Mouse (Mus musculus) MEL-GATA-1-ER (cell line): Measurements from ENCODE around the gene Slc10a7.
"Not testable (repeated sequence)": the region's sequence is repeated elsewhere in the genome, so short reads cannot be mapped to it uniquely, and the experiment has no call there.

Experiments used
- DNase-seq: peaks from one replicate; pipeline ENCODE4 v3.0.0-alpha.2; 2012; ENCODE audit warnings: low read depth; ENCODE audit errors: extremely low read depth

Slc10a7 gene

GRCm38 (mm10) chr8:78545153-78545817 is 36.1 kb downstream of the Slc10a7 start:
- not testable (repeated sequence) for DNase-seq

GRCm38 (mm10) chr8:78549971-78550751 is 41.0 kb downstream of the Slc10a7 start:
- DNase-seq = no peak

- DNase-seq = no peak
Observed at GRCm38 (mm10) chr8:78550752-78551134, 41.6 kb downstream of the Slc10a7 start.

GRCm38 (mm10) chr8:78555817-78556216 is 46.7 kb downstream of the Slc10a7 start:
- DNase-seq = no peak

- no peak for DNase-seq
Observed at GRCm38 (mm10) chr8:78556773-78557434, 47.8 kb downstream of the Slc10a7 start.

GRCm38 (mm10) chr8:78561620-78562019 is 52.5 kb downstream of the Slc10a7 start:
- DNase-seq = peak; percentile 5

GRCm38 (mm10) chr8:78563466-78564058 is 54.4 kb downstream of the Slc10a7 start:
- DNase-seq = no peak

- no peak for DNase-seq
Observed at GRCm38 (mm10) chr8:78564200-78564599, 55.1 kb downstream of the Slc10a7 start.

- no peak for DNase-seq
Observed at GRCm38 (mm10) chr8:78568196-78568595, 59.0 kb downstream of the Slc10a7 start.

- no peak for DNase-seq
Observed at GRCm38 (mm10) chr8:78571528-78571927, 62.4 kb downstream of the Slc10a7 start.

- DNase-seq = no peak
Observed at GRCm38 (mm10) chr8:78574207-78574606, 65.1 kb downstream of the Slc10a7 start.

GRCm38 (mm10) chr8:78577569-78577968 is 68.4 kb downstream of the Slc10a7 start:
- no peak for DNase-seq

- DNase-seq = no peak
Observed at GRCm38 (mm10) chr8:78578036-78578435, 68.9 kb downstream of the Slc10a7 start.

GRCm38 (mm10) chr8:78584011-78584776 is 75.0 kb downstream of the Slc10a7 start:
- no peak for DNase-seq

GRCm38 (mm10) chr8:78584863-78585262 is 75.7 kb downstream of the Slc10a7 start:
- DNase-seq = no peak

GRCm38 (mm10) chr8:78595481-78595908 is 86.3 kb downstream of the Slc10a7 start:
- DNase-seq = no peak

GRCm38 (mm10) chr8:78598237-78598636 is 89.1 kb downstream of the Slc10a7 start:
- DNase-seq = no peak

GRCm38 (mm10) chr8:78603084-78603483 is 93.9 kb downstream of the Slc10a7 start:
- DNase-seq = no peak

- no peak for DNase-seq
Observed at GRCm38 (mm10) chr8:78604426-78604825, 95.3 kb downstream of the Slc10a7 start.

GRCm38 (mm10) chr8:78609301-78609700 is 100.2 kb downstream of the Slc10a7 start:
- DNase-seq = no peak

- DNase-seq = no peak
Observed at GRCm38 (mm10) chr8:78611019-78611418, 101.9 kb downstream of the Slc10a7 start.
